Mouse (Mus musculus) thymus, adult 2 months (tissue): ENCODE results near the gene Ikzf3.

Experiments used
- CTCF ChIP-seq: fragments of 200-500 bp; IDR thresholded peaks from 2 replicates; pipeline ENCODE4 v1.5.1; 2012; ENCODE audit warnings: mild to moderate bottlenecking, control low read depth, low read length, moderate library complexity, borderline replicate concordance; ENCODE audit not compliant: control insufficient read depth, poor library complexity, insufficient read depth; ENCODE audit errors: extremely low read depth
- POLR2A ChIP-seq: fragments of 200-500 bp; IDR thresholded peaks from 2 replicates; pipeline ENCODE4 v1.6.1; 2012; ENCODE audit warnings: mild to moderate bottlenecking, low read length, control low read depth, moderate library complexity; ENCODE audit not compliant: control insufficient read depth, poor library complexity, insufficient read depth; ENCODE audit errors: extremely low read depth

DNA sequence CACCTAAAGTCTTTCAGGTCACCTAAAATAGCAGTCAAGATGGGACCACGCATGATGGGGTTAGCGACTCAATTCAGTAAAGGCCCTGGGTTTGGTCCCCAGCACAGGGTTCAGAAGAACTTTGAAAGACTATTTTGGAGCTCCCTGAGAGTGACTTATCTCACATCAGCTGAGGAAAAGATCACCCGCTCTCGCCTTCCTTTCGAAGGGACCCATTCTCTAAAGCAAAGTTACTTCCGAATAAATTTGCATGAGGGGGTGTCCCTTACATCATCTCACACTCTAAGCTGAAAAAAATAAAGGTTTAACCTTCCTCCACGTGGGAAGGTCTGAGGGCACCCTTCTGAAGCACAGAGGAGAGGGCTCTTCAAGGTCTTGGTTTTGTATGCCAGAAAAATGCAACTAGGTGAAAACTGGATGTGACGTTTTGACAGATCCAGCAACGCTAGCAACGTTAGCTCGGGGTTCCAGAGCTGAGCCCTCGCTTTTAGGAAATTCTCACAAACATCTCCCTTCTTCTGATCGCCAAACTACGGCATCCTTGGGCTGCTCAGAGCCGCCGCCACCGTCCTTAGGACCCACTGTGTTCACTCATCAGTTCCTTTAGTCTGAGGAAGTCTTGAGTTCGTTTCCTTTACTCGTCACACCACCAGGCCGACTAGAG, 4.6 kb upstream of the Ikzf3 start:
- TF ChIP-seq POLR2A = peak; percentile 86
- no peak for TF ChIP-seq CTCF
